Mouse (Mus musculus) limb, embryonic 11.5 days (tissue): Measurements from ENCODE around the gene Iqgap3. TPM values are rescaled to one million over a fixed set of nuclear protein-coding genes. Genes with fewer than 3 reads are reported as not detected.

Source experiments
- ATAC-seq: fragments of 200-750 bp; cut with Nextera tagmentation; 2 replicates; pipeline ENCODE4 v1.8.0; 2017; ENCODE audit warnings: low read depth; ENCODE audit not compliant: insufficient number of reproducible peaks, low FRiP score, low TSS enrichment
- DNase-seq: peaks from one replicate; pipeline ENCODE4 v3.0.0-alpha.2; 2015; ENCODE audit warnings: low spot score
- H3K27ac ChIP-seq: fragments of 300-500 bp; sonication (generic); replicated peaks from 2 replicates; pipeline ENCODE4 v1.5.1; 2014; ENCODE audit warnings: low read depth, mild to moderate bottlenecking, low read length
- H3K27me3 ChIP-seq: fragments of 300-500 bp; sonication (generic); 2 replicates; pipeline ENCODE4 v1.6.1; 2014; ENCODE audit warnings: mild to moderate bottlenecking, low read length, mixed read lengths; ENCODE audit not compliant: control insufficient read depth, insufficient read depth
- H3K36me3 ChIP-seq: fragments of 300-500 bp; sonication (generic); 2 replicates; pipeline ENCODE4 v1.6.1; 2014; ENCODE audit warnings: mild to moderate bottlenecking, low read length, moderate library complexity, mixed read lengths; ENCODE audit not compliant: control insufficient read depth, insufficient read depth
- H3K4me1 ChIP-seq: fragments of 300-500 bp; sonication (generic); 2 replicates; pipeline ENCODE4 v1.6.1; 2014; ENCODE audit warnings: low read length, mixed read lengths; ENCODE audit not compliant: control insufficient read depth, insufficient read depth
- H3K4me2 ChIP-seq: fragments of 300-500 bp; sonication (generic); 2 replicates; pipeline ENCODE4 v1.6.1; 2014; ENCODE audit warnings: low read depth, mild to moderate bottlenecking, moderate library complexity; ENCODE audit not compliant: severe bottlenecking
- H3K4me3 ChIP-seq: fragments of 300-500 bp; sonication (generic); 2 replicates; pipeline ENCODE4 v1.5.1; 2014; ENCODE audit warnings: low read depth, low read length
- H3K9ac ChIP-seq: fragments of 300-500 bp; sonication (generic); 2 replicates; pipeline ENCODE4 v1.6.1; 2014; ENCODE audit warnings: mild to moderate bottlenecking, low read length
- H3K9me3 ChIP-seq: fragments of 300-500 bp; sonication (generic); 2 replicates; pipeline ENCODE4 v1.6.1; 2016; ENCODE audit warnings: low read length; ENCODE audit not compliant: control insufficient read depth
- WGBS: fragments of 180-500 bp; shearing (Covaris S2); extraction: QIAGEN DNeasy Blood & Tissue Kit; methylation state at CpG from one replicate; pipeline ENCODE4 v1.1.7; 2014; 5-methylcytosine and 5-hydroxymethylcytosine counted together
- polyA plus RNA-seq: library from polyadenylated mRNA; unstranded; fragments of >200 nt; fragmentation: Nextera tagmentation; extraction: Ambion mirVana; gene quantifications from 2 replicates; pipeline ENCODE4 v1.2.1, GENCODE M21; 2014

Iqgap3 gene
- 16.0 and 19.6 TPM in 2 replicates for polyA plus RNA-seq

DNA sequence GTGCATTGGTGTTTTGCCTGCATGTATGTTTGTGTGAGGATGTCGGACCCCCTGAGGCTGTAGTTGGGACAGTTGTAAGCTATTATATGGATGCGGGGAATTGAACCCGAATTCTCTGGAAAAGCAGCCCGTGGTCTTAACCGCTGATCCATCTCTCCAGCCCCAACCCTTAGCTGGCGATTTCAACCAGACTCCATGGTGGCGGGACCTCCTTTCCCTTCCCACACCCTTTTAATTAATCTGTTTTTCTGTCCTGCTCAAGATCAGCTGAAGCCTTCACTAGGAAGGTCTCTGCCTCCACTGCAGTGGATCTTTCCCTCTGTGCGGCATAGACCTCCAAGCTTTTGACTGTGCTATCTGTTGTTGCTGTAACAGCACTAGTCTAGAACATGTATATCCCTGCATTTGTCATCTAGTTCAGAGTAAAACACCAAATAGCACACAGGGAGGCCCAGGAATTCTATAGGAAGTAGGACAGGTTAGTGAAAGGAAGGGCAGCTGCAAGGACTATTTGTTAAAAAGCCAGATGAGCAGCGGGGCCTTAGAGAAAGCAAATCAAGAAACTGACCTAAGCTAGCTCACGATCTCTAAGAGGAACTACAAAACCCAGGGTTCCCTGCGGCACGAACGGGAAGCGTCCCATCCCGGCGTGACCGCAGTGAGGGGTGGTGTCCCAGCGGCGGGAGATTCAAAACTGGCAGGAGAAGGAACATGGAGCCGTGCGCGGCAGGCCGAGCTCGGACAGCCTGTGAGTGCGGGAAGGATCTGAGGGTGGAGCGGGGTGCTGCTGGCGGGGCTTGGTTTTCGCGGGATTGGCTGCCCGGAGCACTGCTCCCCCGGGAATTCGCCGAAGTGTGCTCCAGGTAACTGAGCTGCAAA, at the start of gene Iqgap3:
Gene Iqgap3 (plus strand): TSS at position 627 of the 879 bp plus-strand sequence.
- Histone ChIP-seq H3K27ac (no peak within 1 kb of the TSS), H3K9ac (peak within 1 kb of the TSS; percentile 63), H3K9me3 (no peaks in the 10 kb centered on the region), H3K4me1 (peaks cover 7% of the 10 kb centered on the region; the same call in 1 of the 2 replicates), H3K27me3 (no peaks in the 10 kb centered on the region), H3K36me3 (peaks cover 2% of the 10 kb centered on the region; the same call in 1 of the 2 replicates), H3K4me3 (peak within 1 kb of the TSS; percentile 77), H3K4me2 (peak within 1 kb of the TSS; percentile 76)
- 21% methylated on average over 33 of the region's 33 CpGs for WGBS
- ATAC-seq (peak; percentile 64), DNase-seq (peak; percentile 90)

- no peaks in the 10 kb centered on the region for H3K36me3 ChIP-seq
- DNase-seq (no peak), ATAC-seq (no peak)
- H3K27ac ChIP-seq = no peak overlapping the region
- H3K27me3 ChIP-seq = peaks cover 20% of the 10 kb centered on the region
- no peak overlapping the region for H3K4me2 ChIP-seq
- WGBS = 61% methylated on average over 5 of the region's 5 CpGs
- H3K4me3 ChIP-seq = no peak overlapping the region
- no peaks in the 10 kb centered on the region for H3K9me3 ChIP-seq
- H3K4me1 ChIP-seq = no peaks in the 10 kb centered on the region
- no peak overlapping the region for H3K9ac ChIP-seq
Measured at GRCm38 (mm10) chr3:88033506-88033905, 48.3 kb upstream of the Iqgap3 start.

DNA sequence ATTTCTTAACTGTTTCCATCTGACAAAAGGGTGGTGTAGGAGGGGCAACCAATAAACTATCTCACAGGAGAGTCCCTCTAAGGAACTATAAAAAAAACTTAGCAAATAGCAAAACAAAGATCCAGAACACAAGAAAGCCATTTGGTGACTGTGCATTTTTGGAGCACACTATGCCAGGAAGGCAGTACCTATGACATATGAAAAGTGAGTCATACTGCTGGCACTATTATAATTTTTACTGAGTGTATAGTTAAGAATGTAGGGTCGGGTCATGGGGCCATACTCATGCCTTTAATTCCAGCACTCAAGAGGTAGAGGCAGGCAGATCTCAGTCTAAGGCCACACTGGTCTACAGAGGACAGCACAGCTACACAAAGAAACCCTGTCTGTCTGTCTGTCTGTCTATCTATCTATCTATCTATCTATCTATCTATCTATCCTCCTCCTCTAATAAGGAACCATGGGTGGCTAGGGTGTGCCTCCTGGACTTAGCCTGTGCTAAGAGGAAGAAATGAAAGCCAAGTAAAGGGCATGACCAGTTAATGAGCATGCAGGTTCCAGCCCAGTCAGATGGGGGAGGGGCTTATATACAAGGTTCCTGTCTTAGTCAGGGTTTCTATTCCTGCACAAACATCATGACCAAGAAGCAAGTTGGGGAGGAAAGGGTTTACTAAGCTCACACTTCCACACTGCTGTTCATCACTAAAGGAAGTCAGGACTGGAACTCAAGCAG, 46.0 kb upstream of the Iqgap3 start:
- no peak overlapping the region for H3K9ac ChIP-seq
- H3K4me1 ChIP-seq = no peaks in the 10 kb centered on the region
- H3K4me3 ChIP-seq = no peak overlapping the region
- H3K4me2 ChIP-seq = no peak overlapping the region
- WGBS = 58% methylated on average over 1 of the region's 1 CpGs
- H3K36me3 ChIP-seq = no peaks in the 10 kb centered on the region
- H3K27ac ChIP-seq = no peak overlapping the region
- H3K9me3 ChIP-seq = no peaks in the 10 kb centered on the region
- DNase-seq (no peak), ATAC-seq (no peak)
- H3K27me3 ChIP-seq = peaks cover 9% of the 10 kb centered on the region

- Histone ChIP-seq H3K9me3 (no peaks in the 10 kb centered on the region), H3K4me1 (no peaks in the 10 kb centered on the region), H3K36me3 (no peaks in the 10 kb centered on the region), H3K27me3 (no peaks in the 10 kb centered on the region), H3K4me2 (peak within 1 kb of the TSS; percentile 47), H3K9ac (peak within 1 kb of the TSS; percentile 28), H3K27ac (no peak within 1 kb of the TSS), H3K4me3 (peak within 1 kb of the TSS; percentile 55)
- ATAC-seq (peak; percentile 60), DNase-seq (peak; percentile 85)
- WGBS = 10% methylated on average over 36 of the region's 36 CpGs
Measured at GRCm38 (mm10) chr3:88042661-88043421, 38.9 kb upstream of the Iqgap3 start, which contains the start of gene Gpatch4. TSS of gene Gpatch4 (plus strand) at chr3:88043108.

GRCm38 (mm10) chr3:88049532-88049931, 32.2 kb upstream of the Iqgap3 start:
- peaks cover 13% of the 10 kb centered on the region; the same call in 1 of the 2 replicates for H3K36me3 ChIP-seq
- H3K27me3 ChIP-seq = no peaks in the 10 kb centered on the region
- H3K9me3 ChIP-seq = no peaks in the 10 kb centered on the region
- no peak overlapping the region for H3K9ac ChIP-seq
- 89% methylated on average over 3 of the region's 3 CpGs for WGBS
- DNase-seq (no peak), ATAC-seq (no peak)
- no peak overlapping the region for H3K4me3 ChIP-seq
- no peak overlapping the region for H3K4me2 ChIP-seq
- no peaks in the 10 kb centered on the region for H3K4me1 ChIP-seq
- no peak overlapping the region for H3K27ac ChIP-seq

GRCm38 (mm10) chr3:88057030-88057429, 24.7 kb upstream of the Iqgap3 start:
- Histone ChIP-seq H3K27ac (no peak overlapping the region), H3K27me3 (no peaks in the 10 kb centered on the region), H3K4me3 (no peak overlapping the region; the same call in 1 of the 2 replicates), H3K4me2 (peak overlapping the region; percentile 81; the same call in 1 of the 2 replicates), H3K9me3 (no peaks in the 10 kb centered on the region), H3K4me1 (peaks cover 8% of the 10 kb centered on the region), H3K9ac (no peak overlapping the region), H3K36me3 (peaks cover 15% of the 10 kb centered on the region; the same call in 1 of the 2 replicates)
- DNase-seq = no peak
- ATAC-seq = no peak
- 88% methylated on average over 6 of the region's 6 CpGs for WGBS

DNA sequence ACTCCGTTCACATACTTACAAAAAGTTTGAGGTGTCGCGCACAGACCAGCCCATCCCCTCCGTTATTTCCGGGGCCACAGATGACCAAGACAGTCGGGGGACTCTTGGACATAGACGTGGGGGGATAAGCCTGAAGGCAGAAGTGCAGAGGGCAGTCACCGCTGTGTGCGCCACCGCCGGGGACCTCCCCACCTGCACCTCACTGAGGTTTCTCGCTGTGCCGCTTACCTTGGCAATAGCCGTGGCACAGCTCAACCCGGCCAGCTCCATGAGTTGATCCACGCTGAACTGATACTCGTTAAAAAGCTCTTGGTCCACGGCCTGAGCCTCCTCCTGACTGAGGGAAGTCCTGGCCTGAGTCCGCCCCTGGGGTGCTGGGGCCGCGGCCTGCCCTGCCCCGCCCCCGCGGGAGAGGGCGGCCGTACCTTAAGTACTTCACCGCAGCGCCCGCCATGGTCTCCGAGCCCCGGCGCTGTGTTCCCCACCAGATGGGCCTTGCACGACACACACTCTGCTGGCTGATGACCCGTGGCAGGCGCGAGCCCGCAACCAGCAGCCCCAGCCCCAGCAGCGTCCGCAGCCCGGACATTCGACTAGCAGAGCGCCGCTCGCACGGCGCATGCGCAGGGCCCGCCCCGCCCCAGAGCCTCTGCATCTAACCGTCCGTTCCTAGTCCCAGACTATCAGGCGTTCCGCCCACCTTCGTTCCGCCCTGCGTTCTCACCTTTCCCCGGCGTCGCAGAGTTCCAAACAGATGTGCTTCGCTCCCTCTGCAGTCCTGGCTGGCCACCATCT, 23.7 kb upstream of the Iqgap3 start, which contains the start of gene Naxe:
Gene Naxe (minus strand): TSS at position 594 of the 795 bp plus-strand sequence.
- 1% methylated on average over 58 of the region's 60 CpGs for WGBS
- Histone ChIP-seq H3K4me1 (peaks cover 8% of the 10 kb centered on the region), H3K9me3 (no peaks in the 10 kb centered on the region), H3K4me2 (peak within 1 kb of the TSS; percentile 81), H3K36me3 (peaks cover 8% of the 10 kb centered on the region; the same call in 1 of the 2 replicates), H3K27ac (peak within 1 kb of the TSS; percentile 62), H3K27me3 (no peaks in the 10 kb centered on the region), H3K9ac (peak within 1 kb of the TSS; percentile 85), H3K4me3 (peak within 1 kb of the TSS; percentile 93)
- DNase-seq (peak; percentile 94), ATAC-seq (peak; percentile 90)
